Mouse (Mus musculus): Measurements from ENCODE around the gene Tlr2.

- TF ChIP-seq POLR2A (IDR thresholded peaks at IDR 0.05; ENCODE audit: borderline replicate concordance, extremely low read depth, low read depth, low read length) (no peak), CTCF (IDR thresholded peaks at IDR 0.05; ENCODE audit: insufficient read depth, low read length) (no peak)
These were observed 13.9 kb downstream of the Tlr2 start for GRCm38 (mm10) chr3:83827684-83828083.
